Mouse (Mus musculus) spleen, postnatal 10 days (tissue): ENCODE data around the gene Gcnt2.
"Not testable (repeated sequence)": the region's sequence is repeated elsewhere in the genome, so short reads cannot be mapped to it uniquely, and the experiment has no call there.

Experiments
- DNase-seq, 2 experiments: peaks; one replicate each; pipeline ENCODE4 v3.0.0; 2021 to 2022; ENCODE audit warnings: low spot score in 2 of 2

Gcnt2 gene

DNA sequence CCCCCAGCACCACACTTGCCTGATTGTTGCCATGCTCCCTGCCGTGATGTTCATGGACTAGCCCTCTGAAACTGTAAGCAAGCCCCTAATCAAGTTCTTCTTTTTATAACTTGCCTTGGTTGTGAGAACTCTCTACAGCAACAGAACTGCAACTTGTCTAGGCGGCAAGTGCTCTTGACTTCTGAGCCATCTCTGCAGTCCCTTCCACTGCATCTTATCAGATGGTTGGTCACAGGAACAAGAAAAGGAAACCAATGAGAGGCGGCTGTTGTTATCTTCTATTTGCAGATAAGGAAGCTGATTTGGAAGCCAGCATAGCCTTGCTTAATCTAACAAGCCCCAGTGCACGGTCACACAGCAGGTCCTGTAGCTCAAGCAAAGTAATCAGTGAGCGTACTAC is 14.5 kb downstream of the Gcnt2 start:
- DNase-seq: no peak

DNA sequence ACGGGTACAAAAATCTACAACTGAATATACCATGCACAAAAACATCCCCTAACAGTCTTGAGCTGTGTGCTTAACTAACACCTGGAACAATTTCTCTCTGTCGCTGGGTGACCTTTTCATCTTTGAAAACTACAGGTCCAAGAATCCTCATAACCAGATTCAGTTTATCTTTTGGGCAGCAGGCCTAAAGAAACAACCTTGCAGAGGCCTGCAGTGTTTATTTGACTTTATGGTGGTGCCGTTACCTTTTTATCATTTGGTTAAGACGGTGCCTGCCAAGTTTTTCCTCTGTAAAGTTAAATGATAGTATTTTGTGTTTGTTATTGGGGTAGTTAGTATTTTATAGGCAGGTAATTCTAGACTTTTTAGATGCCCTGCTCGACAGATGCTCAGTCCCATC is 15.9 kb downstream of the Gcnt2 start:
- DNase-seq: no peak

DNA sequence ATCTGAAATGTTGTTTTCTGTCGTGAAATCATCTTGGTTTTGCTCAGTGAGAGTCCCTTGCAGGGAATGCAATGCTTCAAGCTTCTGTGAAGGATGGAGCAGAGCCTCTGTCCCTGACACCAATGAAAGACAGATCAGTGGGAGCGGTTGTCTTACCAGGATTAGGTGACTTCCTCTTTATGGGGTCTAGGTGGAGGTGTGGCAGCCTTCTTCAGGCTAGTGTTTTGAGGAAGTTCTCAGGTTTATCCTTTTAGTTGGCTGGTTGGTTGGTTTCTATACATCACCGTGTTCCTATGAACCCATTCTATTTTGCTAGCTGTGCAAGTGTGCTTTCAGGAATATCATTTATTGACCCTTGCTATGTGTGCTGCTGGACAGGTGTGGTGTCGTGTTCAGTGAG is 18.0 kb downstream of the Gcnt2 start:
- DNase-seq: no peak

DNA sequence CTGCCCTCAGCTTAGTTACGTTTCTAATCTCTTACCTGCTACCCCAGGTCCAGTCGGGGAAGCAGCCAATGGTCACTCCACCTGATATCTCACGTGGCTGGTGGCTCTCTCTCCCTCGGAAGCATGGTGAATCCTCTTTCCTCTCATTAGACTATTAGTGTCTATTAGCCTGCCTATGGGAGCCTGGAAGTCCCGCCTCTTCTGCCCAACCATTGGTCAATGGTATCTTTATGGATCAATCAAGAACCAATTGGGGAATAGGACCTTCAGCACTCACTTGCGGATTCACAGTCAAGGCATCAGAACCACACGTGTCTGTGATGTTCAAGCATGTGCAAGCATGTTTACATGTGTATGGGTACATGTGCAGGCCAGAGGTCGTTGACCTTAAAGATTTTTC is 21.0 kb downstream of the Gcnt2 start:
- DNase-seq: no peak

DNA sequence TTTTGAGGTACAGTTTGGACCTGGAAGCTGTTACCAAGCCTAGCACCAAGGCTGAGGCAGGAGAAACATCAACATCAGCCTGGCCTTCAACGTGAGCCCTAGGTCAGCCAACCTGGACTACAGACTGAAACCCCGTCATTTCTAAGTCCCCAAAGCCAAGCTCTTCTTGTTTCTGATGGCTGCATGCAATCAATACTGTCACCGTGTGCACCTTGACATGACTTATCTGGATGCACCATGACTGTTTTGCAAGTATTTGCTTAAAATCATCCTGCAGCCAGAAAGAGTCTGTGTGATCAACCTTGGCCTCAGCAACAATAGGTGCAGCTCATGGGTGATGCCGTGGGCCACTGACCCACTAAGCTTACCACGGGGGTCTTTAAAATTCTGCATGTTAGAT is 23.1 kb downstream of the Gcnt2 start:
- DNase-seq: no peak

DNA sequence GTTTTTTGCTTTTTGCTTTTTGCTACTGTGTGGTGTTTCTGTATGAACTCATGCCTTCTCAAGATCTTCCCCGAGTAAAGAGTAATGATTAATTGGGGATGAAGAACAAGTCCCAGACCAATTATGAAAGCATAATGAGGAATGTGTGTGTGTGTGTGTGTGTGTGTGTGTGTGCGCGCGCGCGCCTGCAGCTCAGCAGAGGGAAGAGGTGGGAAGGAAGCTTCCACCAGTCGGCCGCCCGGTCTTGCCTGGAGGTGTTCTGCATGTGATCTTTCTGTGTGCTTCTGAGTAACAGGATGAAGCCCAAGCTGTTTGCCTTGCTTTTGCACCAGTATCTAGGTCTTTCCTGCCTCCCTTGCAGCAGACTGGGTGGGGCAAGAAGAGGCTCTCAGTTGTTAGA is 24.3 kb downstream of the Gcnt2 start:
- no peak for DNase-seq

DNA sequence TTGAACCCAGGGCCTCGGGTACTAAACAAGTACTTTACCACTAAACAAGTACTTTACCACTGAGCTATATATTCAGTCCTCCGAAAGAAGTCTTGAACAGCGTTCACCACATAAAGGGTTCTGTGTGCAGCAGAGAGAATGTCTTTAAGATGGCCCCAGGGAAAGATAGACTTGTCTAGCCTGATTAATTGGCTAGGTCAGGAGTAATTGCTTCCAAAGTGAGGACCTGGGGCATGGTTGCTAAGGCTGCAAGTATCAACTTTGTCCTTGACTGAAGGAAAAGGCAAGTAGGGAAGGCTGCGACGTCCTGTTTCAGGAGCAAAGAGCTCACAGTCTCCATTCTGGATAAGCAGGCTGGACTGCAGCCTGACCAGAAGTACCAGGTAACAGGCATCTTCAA is 25.3 kb downstream of the Gcnt2 start:
- DNase-seq: no peak

DNA sequence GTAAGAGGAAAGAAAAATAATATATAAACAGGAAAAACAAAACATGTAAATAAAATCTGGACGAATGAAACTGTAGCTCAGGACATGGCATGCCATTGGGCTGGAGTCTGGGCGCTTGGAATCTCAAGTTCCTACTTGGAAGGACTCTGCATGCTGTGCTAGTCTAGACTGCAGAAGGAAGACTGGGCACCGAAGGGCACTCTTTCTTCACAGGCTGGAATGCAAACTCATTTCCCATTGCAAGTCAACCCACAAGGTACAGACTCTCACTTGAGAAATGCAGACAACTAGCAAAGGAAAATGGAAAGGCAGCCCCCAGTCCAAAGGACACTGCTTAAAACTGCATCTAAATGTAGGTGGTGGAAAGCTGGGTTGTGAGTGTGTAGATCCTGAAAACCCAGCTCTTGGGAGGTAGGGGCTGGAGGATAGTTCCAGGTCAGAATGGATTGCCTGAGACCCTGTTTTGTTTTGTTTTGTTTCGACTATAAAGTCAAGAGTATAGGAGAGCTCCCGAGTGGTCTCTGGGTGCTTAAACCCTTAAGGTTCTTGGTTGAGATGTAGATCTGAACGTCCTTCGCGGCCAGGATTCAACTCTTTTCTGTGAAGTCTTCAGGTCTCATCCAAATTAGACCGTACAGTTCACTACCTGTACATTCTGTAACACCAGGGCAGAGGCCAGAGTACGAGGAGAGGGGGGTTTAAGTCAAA is 26.5 kb downstream of the Gcnt2 start:
- no peak for DNase-seq

DNA sequence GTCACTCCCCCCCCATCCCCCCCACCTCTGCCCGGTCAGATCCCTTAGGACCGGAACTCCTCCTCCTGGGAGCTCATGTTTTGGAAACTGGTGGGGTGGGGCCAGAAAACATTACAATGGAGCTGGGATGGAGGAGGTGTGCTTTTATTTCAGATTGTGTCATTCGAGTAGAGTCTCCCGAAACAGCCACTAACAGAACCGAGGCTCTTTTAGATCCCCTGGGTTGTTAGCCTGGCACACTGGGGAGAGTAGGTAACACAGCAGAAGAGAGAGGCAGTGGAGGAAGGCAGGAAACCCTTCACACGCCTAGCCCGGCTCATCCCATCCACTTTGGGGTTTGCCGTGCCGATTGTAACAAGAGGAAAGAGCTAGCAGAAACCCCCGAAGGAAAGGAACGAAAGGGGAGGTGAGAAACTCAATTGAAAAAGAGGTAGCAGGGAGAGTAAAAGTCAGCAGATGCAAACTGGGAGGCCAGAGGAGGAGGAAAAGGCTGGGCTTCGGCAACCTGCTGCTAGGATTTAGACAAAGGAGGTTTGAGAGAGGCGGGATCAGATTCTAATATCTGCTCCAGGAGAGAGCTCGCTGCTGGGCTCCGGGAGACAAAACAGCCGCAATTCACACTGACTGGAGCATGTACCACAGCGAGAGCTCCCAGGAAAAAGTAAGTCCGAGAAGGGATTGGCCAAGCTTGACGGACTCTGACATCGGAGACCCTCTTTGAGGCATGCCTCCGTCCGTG is 27.3 kb downstream of the Gcnt2 start:
- no peak for DNase-seq

DNA sequence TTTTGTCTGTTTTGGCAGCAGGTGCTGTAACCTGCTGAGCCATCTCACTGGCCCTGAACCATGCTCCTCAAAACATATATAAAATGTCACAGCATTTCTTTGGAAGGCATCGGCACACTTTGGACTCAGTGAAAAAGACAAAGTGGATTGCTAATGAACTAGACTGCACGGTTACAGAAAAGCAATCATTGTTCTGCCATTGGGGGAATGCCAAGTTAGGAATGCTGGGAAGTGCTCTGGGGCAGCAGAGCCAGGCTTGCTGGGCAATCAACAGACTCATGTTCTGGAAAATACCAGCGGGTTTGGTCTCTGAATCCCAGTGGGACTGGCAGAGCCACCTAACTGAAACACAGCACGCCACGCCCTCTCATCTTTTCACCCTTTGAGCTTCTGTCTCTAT is 31.0 kb downstream of the Gcnt2 start:
- DNase-seq: no peak

DNA sequence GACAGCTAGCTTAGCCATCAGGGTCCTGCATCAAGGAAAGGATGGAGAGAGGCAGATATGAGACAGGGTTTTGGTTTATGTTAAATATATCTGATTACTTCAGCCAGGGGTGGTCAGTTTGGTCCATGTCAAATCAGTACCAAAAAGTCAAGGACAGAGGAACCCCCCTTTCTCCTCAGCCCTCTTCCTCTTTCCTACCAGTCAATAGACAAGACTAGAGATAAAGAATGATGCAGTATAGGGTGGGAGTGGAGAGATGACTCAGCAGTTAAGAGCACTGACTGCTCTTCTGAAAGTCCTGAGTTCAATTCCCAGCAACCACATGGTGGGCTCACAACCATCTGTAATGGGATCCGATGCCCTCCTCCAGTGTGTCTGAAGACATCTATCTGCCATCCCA is 31.8 kb downstream of the Gcnt2 start:
- DNase-seq: not testable (repeated sequence)

DNA sequence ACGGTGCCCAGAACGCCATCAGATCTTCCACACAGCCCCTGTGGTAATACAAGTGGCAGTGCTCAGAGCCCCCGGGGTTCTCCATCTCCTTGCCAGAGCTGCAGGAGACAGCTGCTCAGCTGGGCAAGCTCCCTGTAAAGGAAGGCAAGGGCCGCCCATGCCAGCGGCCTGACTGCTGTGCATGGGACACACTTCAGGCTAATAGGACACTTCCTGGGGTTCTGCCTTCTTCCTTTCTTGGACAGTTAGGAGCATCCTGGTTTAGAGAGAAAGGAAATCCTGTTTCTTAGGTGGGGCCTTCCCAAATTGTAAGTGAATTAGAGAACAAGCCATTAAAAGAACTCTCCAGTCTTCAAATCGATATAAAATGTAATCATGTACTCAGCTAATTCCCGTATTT is 32.5 kb downstream of the Gcnt2 start:
- DNase-seq: no peak

DNA sequence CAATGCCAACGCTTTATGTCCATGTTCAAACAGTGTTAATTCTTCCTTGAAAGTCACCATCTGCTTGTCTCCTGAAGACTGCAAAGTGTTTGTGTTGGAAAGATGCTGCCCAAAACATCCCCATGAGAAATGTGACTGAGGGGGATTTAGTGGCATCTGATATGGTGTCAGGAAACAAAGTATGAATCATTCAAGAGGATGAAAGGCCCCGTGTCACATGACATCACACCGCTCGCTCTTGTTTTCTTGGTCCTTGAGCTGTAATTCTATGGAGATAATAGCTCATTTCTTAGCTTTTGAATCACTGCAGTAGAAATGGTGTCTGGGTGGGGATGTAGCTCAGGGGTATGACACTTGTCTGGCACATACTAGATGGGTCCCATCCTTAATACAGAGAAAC is 33.0 kb downstream of the Gcnt2 start:
- DNase-seq: no peak

DNA sequence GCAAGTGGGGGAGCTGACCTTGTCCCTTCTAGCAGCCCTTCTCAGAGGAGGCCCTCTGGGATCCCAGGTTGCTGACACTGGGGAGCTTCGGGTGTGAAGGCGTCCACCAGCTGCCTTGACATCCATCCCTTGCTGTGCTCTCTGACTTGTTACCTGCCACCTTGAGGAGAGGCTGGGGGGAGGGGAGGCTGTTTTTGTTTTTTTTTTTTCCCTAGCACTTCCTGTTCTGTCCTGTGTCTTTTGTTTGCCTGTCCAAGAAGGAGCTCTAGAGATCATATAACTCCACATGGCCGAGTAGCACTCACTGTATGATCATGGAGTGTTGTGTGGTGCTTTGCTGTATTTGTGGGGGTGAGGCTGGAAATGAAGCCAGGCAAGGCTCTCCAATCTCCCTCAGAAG is 34.0 kb downstream of the Gcnt2 start:
- DNase-seq: no peak

DNA sequence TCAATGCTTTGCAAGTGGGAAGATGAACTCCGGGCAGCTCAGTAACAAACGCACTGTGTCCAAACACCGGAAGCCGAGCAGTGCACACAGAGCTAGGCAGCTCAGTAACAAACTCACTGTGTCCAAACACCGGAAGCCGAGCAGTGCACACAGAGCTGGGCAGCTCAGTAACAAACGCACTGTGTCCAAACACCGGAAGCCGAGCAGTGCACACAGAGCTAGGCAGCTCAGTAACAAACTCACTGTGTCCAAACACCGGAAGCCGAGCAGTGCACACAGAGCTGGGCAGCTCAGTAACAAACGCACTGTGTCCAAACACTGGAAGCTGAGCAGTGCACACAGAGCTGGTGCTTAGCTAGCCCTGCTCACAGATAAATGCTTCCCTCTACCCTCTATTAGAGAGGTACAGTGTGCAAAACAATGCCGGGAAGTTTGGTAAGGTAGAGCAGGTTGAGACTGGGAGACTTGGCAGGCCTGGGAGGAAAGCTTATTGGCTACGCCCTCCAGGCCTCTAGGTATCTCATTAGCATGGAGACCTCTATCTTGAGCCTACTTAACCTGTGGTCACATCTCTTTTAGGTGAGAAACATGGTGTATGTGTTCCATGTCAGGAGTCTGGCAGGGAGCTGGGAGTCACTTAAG is 38.6 kb downstream of the Gcnt2 start:
- DNase-seq: not testable (repeated sequence)

DNA sequence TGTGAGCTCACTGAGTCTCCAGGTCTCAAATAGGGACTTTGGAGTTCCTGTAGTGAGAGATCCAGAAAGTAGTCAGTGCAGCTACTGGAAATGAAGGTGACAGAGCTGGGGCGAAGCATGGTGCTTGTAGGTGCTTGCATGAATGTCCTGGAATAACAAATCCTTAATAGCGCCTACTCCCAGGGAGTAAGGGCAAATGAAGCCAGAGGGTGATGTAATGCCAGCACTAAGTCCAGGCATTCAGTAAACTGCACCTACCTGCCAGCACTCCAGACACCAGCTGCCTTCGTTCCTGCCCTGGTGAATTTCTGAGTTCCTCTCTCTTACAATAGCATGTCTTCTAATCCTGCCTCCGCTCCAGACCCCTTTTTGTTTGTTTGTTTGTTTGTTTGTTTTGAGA is 39.1 kb downstream of the Gcnt2 start:
- no peak for DNase-seq

DNA sequence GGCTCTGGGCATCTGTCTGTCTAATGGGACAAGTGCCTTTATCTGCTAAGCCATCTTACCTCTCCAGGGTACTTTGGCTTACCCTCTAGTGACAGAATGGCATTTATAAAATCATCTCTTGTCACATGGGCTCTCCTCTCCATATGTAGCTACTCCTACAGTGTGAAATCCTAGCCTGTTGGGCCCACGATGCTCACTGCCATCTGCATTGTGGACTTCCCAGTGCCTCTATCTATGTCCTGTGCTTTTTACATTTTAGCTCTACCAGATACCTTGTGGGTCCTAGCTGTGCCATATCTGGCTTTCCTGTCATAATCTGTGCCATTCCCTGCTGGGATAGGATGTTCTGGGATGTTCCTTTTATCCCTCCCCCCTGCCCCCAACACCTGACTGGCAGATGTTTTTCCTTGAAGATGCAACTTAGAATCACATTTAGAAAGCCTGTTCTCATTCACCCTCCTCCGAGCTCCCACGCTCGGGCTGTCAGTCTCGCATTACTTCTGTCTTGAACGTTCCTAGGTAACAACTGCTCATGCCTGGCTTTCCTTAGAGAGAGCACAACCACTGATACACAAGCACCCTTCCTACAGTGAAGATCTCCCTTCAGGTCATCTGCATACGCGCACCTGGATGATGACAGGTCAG is 39.9 kb downstream of the Gcnt2 start:
- DNase-seq: no peak

DNA sequence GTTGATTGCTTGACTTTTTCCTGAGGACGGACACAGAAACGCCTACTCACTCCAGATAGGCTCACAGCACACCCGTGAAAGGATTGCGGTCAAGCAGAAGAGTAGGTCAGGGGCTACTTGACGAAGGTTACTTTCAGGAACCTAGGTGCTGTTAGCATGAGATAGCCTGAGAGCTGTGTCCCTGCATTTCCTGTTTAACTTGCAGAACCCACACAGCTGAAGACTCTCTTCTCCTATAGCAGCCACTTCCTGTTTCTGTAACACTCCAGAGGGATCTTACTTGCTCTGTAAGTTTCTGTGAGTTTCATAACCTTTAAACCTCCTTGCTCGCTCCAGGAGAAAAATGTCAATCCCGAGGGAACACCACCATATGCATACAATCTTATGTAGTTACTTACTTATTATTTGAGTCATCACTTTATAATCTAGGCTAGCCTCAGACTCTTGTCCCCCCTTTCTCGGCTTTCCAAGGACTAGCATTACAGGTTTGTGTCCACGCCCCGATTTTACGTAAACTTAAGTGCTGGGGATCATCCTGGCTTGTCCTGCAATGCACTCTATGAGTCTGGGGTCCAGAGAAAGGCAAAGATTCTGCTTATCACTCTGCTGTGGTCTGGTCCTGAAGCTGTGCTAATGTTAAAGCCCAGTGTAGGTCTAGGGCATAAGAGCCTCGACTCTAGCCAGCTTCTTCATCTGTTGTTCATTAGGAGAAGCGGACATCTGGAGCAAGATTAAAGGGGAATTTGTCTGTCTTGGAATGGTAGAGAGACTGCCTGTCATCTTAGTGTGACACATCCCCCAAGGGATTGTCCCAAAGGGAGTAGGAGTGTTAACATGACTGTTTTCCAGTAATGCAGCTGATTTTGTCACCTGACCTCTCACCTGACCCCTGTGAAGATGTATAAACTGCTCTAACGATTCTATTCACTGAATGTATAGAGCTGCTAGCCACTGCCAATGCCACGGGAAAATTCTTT is 40.7 kb downstream of the Gcnt2 start:
- DNase-seq: no peak

DNA sequence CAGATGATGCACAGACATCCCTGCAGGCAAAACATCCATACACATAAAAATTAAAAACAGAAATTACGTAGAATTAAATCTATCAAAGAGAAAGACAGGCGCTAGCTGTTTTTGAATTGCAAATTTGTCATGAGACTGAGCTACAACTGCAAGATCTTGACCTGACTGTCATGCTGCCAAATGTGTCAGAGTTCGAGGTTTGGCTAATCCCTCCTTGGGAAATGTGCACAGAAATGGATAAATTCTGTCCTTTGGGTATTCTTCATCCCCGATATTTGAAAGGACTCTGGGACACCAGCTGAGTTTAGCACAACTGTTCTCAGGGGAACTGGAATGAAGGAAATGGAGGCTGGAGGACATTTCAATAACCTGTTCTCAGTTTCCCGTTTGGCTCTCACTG is 41.7 kb downstream of the Gcnt2 start:
- DNase-seq: no peak

DNA sequence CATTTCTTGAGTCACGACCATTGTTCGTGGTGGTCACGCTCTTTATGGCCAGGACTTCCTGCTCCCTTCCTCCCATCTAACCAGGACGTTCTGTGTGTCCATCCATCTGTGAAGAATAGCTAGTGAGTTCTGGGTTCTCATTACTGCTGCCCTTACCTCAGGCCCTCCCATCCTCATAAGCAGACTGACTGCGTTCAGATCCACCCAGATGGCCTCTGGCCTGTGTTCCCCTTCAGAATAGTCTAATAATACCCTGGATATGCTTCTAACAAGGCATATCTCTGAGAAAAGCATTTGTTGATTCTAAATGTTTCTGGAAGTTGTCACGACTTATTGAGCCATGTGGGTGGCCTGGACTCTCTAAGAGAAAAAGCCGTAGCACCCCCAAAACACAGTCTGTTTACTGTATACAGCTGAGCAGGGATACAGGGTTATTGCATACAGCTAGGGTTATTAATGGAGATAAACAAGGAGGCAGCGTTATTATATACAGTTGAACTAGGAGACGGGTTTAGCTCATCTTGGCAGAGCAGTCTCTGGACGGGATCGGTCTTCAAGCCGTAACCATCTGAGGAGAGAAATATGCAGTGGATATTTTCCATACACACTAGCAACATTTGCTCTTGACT is 42.4 kb downstream of the Gcnt2 start:
- DNase-seq: no peak

DNA sequence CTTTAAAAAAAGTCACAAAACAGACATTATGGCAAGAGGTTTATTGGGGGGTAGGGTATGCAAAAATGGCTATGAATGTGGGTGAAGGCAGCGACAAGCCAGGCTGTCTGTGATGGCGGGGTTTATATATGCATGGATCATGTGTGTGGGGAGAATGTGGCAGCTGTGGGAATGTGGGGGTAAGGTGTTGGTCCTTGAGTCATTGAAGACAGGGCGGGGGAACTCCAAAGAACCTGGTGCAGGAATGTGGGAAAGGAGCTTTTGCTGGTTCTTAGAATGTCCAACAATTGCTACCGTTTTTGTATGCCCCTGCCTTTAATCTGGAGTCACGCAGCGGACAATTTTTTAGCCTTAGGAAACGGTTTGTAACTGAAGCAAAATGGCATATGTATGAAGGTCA is 44.5 kb downstream of the Gcnt2 start:
- DNase-seq: no peak
